Mouse (Mus musculus) CH12.LX (cell line): ENCODE data around the gene Skap1.

ENCODE experiments used
- BHLHE40 ChIP-seq: IDR thresholded peaks from 2 replicates; pipeline ENCODE4 v1.6.1; 2011; ENCODE audit warnings: mild to moderate bottlenecking, low read depth, low read length, improper control_type of control experiment
- E2F4 ChIP-seq: IDR thresholded peaks from 2 replicates; pipeline ENCODE4 v1.6.1; 2011; ENCODE audit warnings: low read depth, low read length, improper control_type of control experiment; ENCODE audit not compliant: insufficient replicate concordance
- EP300 ChIP-seq: IDR thresholded peaks from 2 replicates; pipeline ENCODE4 v1.6.1; 2011; ENCODE audit warnings: low read length, improper control_type of control experiment
- KAT2A ChIP-seq: IDR thresholded peaks from 2 replicates; pipeline ENCODE4 v1.6.1; 2012; ENCODE audit warnings: low read length, improper control_type of control experiment, inconsistent platforms; ENCODE audit not compliant: insufficient replicate concordance
- NELFE ChIP-seq: IDR thresholded peaks from 2 replicates; pipeline ENCODE4 v1.6.1; 2011; ENCODE audit warnings: low read depth, low read length, improper control_type of control experiment
- POLR2A ChIP-seq: IDR thresholded peaks from 2 replicates; pipeline ENCODE4 v1.6.1; 2011; ENCODE audit warnings: low read depth, mild to moderate bottlenecking, improper control_type of control experiment, low read length
- SMC3 ChIP-seq: IDR thresholded peaks from 2 replicates; pipeline ENCODE4 v1.6.1; 2011; ENCODE audit warnings: low read depth, low read length, improper control_type of control experiment

DNA sequence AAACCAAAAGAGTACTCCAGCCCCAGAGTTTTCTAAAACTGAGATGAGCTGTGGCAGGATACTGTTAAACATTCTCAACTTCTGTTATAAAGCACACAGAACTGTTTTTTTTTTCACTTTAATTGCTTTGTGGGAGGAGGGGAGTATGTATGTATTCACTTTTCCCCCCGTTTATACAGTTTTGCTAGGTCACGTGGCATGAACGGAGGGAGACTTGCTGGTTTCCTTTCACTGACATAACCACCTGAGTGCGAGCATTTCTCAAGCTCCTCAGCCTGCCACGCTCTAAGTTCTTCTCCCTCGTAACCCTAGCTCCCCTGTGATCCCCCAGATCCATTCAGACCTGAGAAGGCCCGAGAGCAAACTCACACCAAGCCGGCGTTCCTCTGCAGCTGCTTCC, 308.0 kb downstream of the Skap1 start:
- TF ChIP-seq E2F4 (no peak), SMC3 (no peak), NELFE (no peak), KAT2A (no peak), POLR2A (no peak), EP300 (no peak), BHLHE40 (peak; percentile 47; the same call in 1 of the 2 replicates)
